In the genomic region with DNA sequence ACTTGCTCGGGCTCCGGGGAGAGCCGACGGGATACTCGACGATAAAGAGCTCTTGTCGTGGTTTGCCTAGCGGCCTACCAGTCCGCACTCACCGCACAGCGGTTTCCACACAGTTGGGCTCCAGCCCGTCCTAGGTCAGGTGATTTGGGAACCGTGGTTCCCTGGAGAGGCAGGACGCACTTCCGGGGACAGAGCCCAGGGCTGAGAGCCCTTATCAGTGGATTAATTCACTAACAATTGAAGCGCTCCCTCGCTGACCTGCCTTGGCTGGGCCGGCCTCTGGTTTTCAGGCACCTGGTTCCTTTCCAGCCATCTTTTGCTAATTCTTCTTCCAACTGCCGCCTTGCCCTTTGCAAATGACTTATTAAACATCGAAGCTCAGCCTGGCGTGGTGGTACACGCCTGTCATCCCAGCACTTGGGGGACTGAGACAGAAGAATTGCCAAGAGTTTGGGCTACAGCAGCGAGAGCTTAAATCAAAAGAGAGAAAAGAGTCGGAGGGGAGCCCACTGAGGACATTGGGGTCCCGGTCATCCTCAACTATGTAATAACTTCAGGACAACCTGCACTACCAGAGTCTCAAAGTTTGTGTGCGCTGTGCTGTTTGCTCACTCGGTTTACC, we compare ENCODE assay signal across 11 mouse cellular contexts. TPM values are rescaled to one million over a fixed set of nuclear protein-coding genes. Genes with fewer than 3 reads are reported as not detected.
DNase-seq lines count a peak whose midpoint lies in the region; ATAC-seq lines count a peak whose summit lies in the region.
"Had no signal": no experiment of that assay in that cellular context is flagged by ENCODE, and none has a peak within 500 bp of the region (broad histone marks: within the 10 kb centered on the region; RNA-seq: fewer than 3 reads in every experiment).

No protein-coding gene starts in this region.

- H3K9me3 ChIP-seq in heart, embryonic 16.5 days (replicated peaks; ENCODE audit: control insufficient read depth, low read length): no peaks in the 10 kb centered on the region
- no peaks in the 10 kb centered on the region for H3K9me3 ChIP-seq in lung, embryonic 16.5 days (ENCODE audit: control insufficient read depth, low read length)

- peak overlapping the region; percentile 42 for H3K4me2 ChIP-seq in heart, embryonic 16.5 days (ENCODE audit: low read depth, low read length)
- H3K4me2 ChIP-seq in lung, embryonic 16.5 days (ENCODE audit: low read depth, low read length): no peak overlapping the region

- no peak overlapping the region for H3K27ac ChIP-seq in heart, embryonic 16.5 days (ENCODE audit: low read length)
- no peak overlapping the region for H3K27ac ChIP-seq in lung, embryonic 16.5 days (ENCODE audit: low read length)

- WGBS in heart, embryonic 16.5 days: 2% methylated on average over 27 of the region's 27 CpGs
- WGBS in lung, embryonic 16.5 days: 2% methylated on average over 27 of the region's 27 CpGs

- peak overlapping the region; percentile 21; the same call in 1 of the 2 replicates for H3K4me3 ChIP-seq in heart, embryonic 16.5 days (ENCODE audit: low read length)
- no peak overlapping the region for H3K4me3 ChIP-seq in lung, embryonic 16.5 days (ENCODE audit: low read length)

- peak; percentile 63; the same call in 1 of the 2 replicates for ATAC-seq in heart, embryonic 16.5 days (replicated peaks; ENCODE audit: extremely low read depth, insufficient read depth, low FRiP score)
- ATAC-seq in lung, embryonic 16.5 days (ENCODE audit: low read depth): peak; percentile 82

- H3K4me1 ChIP-seq in heart, embryonic 16.5 days (ENCODE audit: control insufficient read depth, insufficient read depth, low read length): peaks cover 7% of the 10 kb centered on the region
- H3K4me1 ChIP-seq in lung, embryonic 16.5 days (replicated peaks; ENCODE audit: control insufficient read depth, insufficient read depth, low read length): no peaks in the 10 kb centered on the region

- no peaks in the 10 kb centered on the region for H3K36me3 ChIP-seq in heart, embryonic 16.5 days (ENCODE audit: control insufficient read depth, insufficient read depth)
- H3K36me3 ChIP-seq in lung, embryonic 16.5 days (ENCODE audit: control insufficient read depth, insufficient read depth, low read length): no peaks in the 10 kb centered on the region

- peaks cover 73% of the 10 kb centered on the region for H3K27me3 ChIP-seq in heart, embryonic 16.5 days (ENCODE audit: control insufficient read depth, insufficient read depth, low read length)
- peaks cover 75% of the 10 kb centered on the region for H3K27me3 ChIP-seq in lung, embryonic 16.5 days (ENCODE audit: control insufficient read depth, insufficient read depth, low read depth, low read length)

- H3K9ac ChIP-seq in heart, embryonic 16.5 days (ENCODE audit: low read length): peak overlapping the region; percentile 34; the same call in 1 of the 2 replicates
- no peak overlapping the region for H3K9ac ChIP-seq in lung, embryonic 16.5 days (ENCODE audit: low read length)

- DNase-seq in adrenal gland, adult 2 months: peak; percentile 36
- DNase-seq in adrenal gland, postnatal 4 days (ENCODE audit: low spot score in 2 of 2): no peak
- peak; percentile 83 for DNase-seq in ES-CJ7 (ENCODE audit: low read depth, low spot score)
- DNase-seq in spleen, adult 12 weeks (ENCODE audit: low spot score): no peak
- DNase-seq in kidney, adult 9 months: no peak
- DNase-seq in urinary bladder, adult 18-20 months (ENCODE audit: low spot score in 2 of 2): no peak
- DNase-seq: cerebellum, adult 8-10 months; right cerebral cortex, postnatal 4 days had no signal

RNA-seq across cellular contexts. Expression of gene Onecut3, which starts 9.1 kb away (rescaled TPM):
- total RNA-seq in adrenal gland, adult 2 months (2021): not detected
- not detected in 2 replicates for polyA plus RNA-seq in adrenal gland, adult 2 months (2012; rRNA removed)
- total RNA-seq in adrenal gland, postnatal 4 days (2021): not detected
- not detected in 2 replicates for polyA plus RNA-seq in heart, embryonic 16.5 days (2015; fragmentation: Nextera tagmentation; extraction: Ambion mirVana)
- not detected in 2 replicates for polyA plus RNA-seq in lung, embryonic 16.5 days (2015; fragmentation: Nextera tagmentation; extraction: Ambion mirVana)
- total RNA-seq: left cerebral cortex, postnatal 25 days had no signal

RNA-seq across cellular contexts. Expression of gene Atp8b3, which starts 35.2 kb away (rescaled TPM):
- total RNA-seq in adrenal gland, adult 2 months (2021): 1 to 10 TPM in 1 of 2 experiments, under 1 TPM in 1; 0.52 to 1.1 TPM
- 0.16 and 0.21 TPM in 2 replicates for polyA plus RNA-seq in adrenal gland, adult 2 months (2012; rRNA removed)
- under 1 TPM; 0.50 to 0.82 TPM for total RNA-seq in adrenal gland, postnatal 4 days (2021)
- 0.03 and 0.04 TPM in 2 replicates for polyA plus RNA-seq in heart, embryonic 16.5 days (2015; fragmentation: Nextera tagmentation; extraction: Ambion mirVana)
- 0.05 and 0.09 TPM in 2 replicates for polyA plus RNA-seq in lung, embryonic 16.5 days (2015; fragmentation: Nextera tagmentation; extraction: Ambion mirVana)

RNA-seq across cellular contexts. Expression of gene Rexo1, which starts 57.6 kb away (rescaled TPM):
- 10 to 100 TPM; 37.1 to 41.8 TPM for total RNA-seq in adrenal gland, adult 2 months (2021)
- polyA plus RNA-seq in adrenal gland, adult 2 months (2012; rRNA removed): 88.8 and 105 TPM in 2 replicates
- total RNA-seq in adrenal gland, postnatal 4 days (2021): 10 to 100 TPM; 71.7 to 78.9 TPM
- polyA plus RNA-seq in heart, embryonic 16.5 days (2015; fragmentation: Nextera tagmentation; extraction: Ambion mirVana): 15.0 and 16.5 TPM in 2 replicates
- 20.6 and 22.1 TPM in 2 replicates for polyA plus RNA-seq in lung, embryonic 16.5 days (2015; fragmentation: Nextera tagmentation; extraction: Ambion mirVana)

Comparison
In these comparisons a context has a peak if more than half of its experiments do, and no peak if none do; other contexts are left out.
1. DNase-seq: peak in adrenal gland, adult 2 months (single experiment) and ES-CJ7 (single experiment); none in adrenal gland, postnatal 4 days (0 of 2), spleen, adult 12 weeks (single experiment), kidney, adult 9 months (single experiment) and urinary bladder, adult 18-20 months (0 of 2).